Mouse (Mus musculus) myocyte (in vitro differentiated cells): ENCODE results near the gene Btbd16.

Source experiments
- CEBPB ChIP-seq: IDR thresholded peaks from 2 replicates; pipeline ENCODE4 v1.6.1; 2011; ENCODE audit warnings: mild to moderate bottlenecking, moderate library complexity; ENCODE audit not compliant: poor library complexity, insufficient read depth, severe bottlenecking
- E2F4 ChIP-seq: IDR thresholded peaks from one replicate; pipeline ENCODE4 v1.6.1; 2011; ENCODE audit warnings: mild to moderate bottlenecking, control low read depth, moderate library complexity; ENCODE audit not compliant: insufficient read depth
- MAX ChIP-seq: IDR thresholded peaks from one replicate; pipeline ENCODE4 v1.6.1; 2011; ENCODE audit warnings: low read depth, mild to moderate bottlenecking, control low read depth
- MYOD1 ChIP-seq, 3 experiments: IDR thresholded peaks; one replicate each; pipeline ENCODE4 v1.6.1; 2011; ENCODE audit warnings: control low read depth in 2 of 3, low read depth in 2 of 3, mild to moderate bottlenecking in 2 of 3, moderate library complexity in 1 of 3; ENCODE audit not compliant: insufficient read length in 2 of 3, control insufficient read depth in 1 of 3
- MYOG ChIP-seq, 3 experiments: IDR thresholded peaks; one replicate each; pipeline ENCODE4 v1.6.1; 2011; ENCODE audit warnings: control low read depth in 2 of 3, low read depth in 2 of 3, mild to moderate bottlenecking in 2 of 3; ENCODE audit not compliant: insufficient read length in 2 of 3, control insufficient read depth in 1 of 3, insufficient read depth in 1 of 3
- POLR2A ChIP-seq: IDR thresholded peaks from one replicate; pipeline ENCODE4 v1.6.1; 2011; ENCODE audit warnings: low read depth, mild to moderate bottlenecking, control low read depth, moderate library complexity; ENCODE audit not compliant: insufficient read length
- POLR2AphosphoS2 ChIP-seq: IDR thresholded peaks from one replicate; pipeline ENCODE4 v1.6.1; 2011; ENCODE audit warnings: low read depth, control low read depth; ENCODE audit not compliant: insufficient read length
- SRF ChIP-seq: IDR thresholded peaks from one replicate; pipeline ENCODE4 v1.6.1; 2011; ENCODE audit warnings: low read depth; ENCODE audit not compliant: control insufficient read depth, insufficient read length
- TCF12 ChIP-seq: IDR thresholded peaks from one replicate; pipeline ENCODE4 v1.6.1; 2011; ENCODE audit warnings: mild to moderate bottlenecking, control low read depth; ENCODE audit not compliant: poor library complexity, insufficient read depth, severe bottlenecking
- TCF3 ChIP-seq: IDR thresholded peaks from one replicate; pipeline ENCODE4 v1.6.1; 2011; ENCODE audit warnings: low read depth, control low read depth; ENCODE audit not compliant: insufficient read length
- USF1 ChIP-seq: IDR thresholded peaks from one replicate; pipeline ENCODE4 v1.6.1; 2011; ENCODE audit warnings: low read depth, mild to moderate bottlenecking, control low read depth, moderate library complexity

DNA sequence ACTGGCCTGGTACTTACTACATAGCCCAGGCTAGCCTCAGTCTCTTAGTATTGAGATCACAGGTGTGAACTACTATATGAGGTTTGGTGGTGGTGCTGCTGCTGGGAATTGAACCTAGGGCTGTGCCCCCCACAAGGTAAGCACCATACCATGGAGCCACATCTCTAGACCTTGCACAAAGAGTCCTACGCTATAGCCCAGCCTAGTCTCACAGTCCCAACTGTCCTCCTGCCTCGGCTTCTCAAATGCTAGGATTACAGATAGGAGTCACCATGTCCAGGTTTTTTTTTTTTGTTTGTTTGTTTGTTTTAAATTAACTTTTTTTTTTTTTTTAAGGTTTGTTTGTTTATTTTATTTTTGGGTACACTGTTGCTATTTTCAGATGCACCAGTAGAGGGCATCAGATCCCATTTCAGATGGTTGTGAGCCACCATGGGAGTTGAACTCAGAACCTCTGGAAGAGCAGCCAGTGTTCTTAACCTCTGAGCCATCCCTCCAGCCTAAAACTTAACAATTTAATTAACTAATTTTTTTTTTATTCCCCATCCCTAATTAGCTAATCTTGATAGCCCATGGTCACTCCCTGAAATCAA is 39.6 kb upstream of the Btbd16 start:
- TF ChIP-seq POLR2A (no peak), E2F4 (no peak), USF1 (no peak), MAX (no peak), MYOD1 (IDR thresholded peaks at IDR 0.05; ENCODE audit: control insufficient read depth in 1 of 3, insufficient read length in 2 of 3, low read depth in 2 of 3) (no peak), TCF3 (no peak), POLR2AphosphoS2 (no peak), SRF (no peak), CEBPB (no peak), MYOG (IDR thresholded peaks at IDR 0.05; ENCODE audit: control insufficient read depth in 1 of 3, insufficient read depth in 1 of 3, insufficient read length in 2 of 3, low read depth in 2 of 3) (no peak), TCF12 (no peak)
